Mouse (Mus musculus): ENCODE data around the gene Gm28729.

- TF ChIP-seq CTCF (IDR thresholded peaks at IDR 0.05; ENCODE audit: low read depth, low read length) (peak; percentile 91), TAL1 (conservative IDR thresholded peaks at IDR 0.05; ENCODE audit: low read depth, low read length) (no peak)
Observed at GRCm38 (mm10) chr9:96573252-96573651, 48.2 kb upstream of the Gm28729 start.
